Mouse (Mus musculus) lung, adult 2 months (tissue): ENCODE measurements around the gene Kdm2a. TPM values are rescaled to one million over a fixed set of nuclear protein-coding genes. Genes with fewer than 3 reads are reported as not detected.
A peak's percentile ranks its signal among the peaks of the same experiment; 100 is the strongest.

Experiments used
- DNase-seq: peaks from one replicate; pipeline ENCODE4 v3.0.0; 2022
- H3K4me1 ChIP-seq: fragments of 200-500 bp; 2 replicates; pipeline ENCODE4 v1.6.1; 2011; ENCODE audit warnings: low read length; ENCODE audit not compliant: control insufficient read depth, insufficient read depth
- H3K4me3 ChIP-seq: fragments of 200-500 bp; replicated peaks from 2 replicates; pipeline ENCODE3; 2011; ENCODE audit warnings: low read depth, mild to moderate bottlenecking, control low read depth, low read length; ENCODE audit errors: extremely low read depth
- CTCF ChIP-seq: fragments of 200-500 bp; IDR thresholded peaks from 2 replicates; pipeline ENCODE4 v1.5.1; 2011; ENCODE audit warnings: mild to moderate bottlenecking, low read length, control low read depth; ENCODE audit not compliant: insufficient read depth
- POLR2A ChIP-seq: fragments of 200-500 bp; IDR thresholded peaks from 2 replicates; pipeline ENCODE4 v1.6.1; 2011; ENCODE audit warnings: low read depth, mild to moderate bottlenecking, control low read depth, low read length, borderline replicate concordance; ENCODE audit errors: extremely low read depth
- WGBS: fragments of 180-500 bp; shearing (Covaris S2); methylation state at CpG from one replicate; pipeline ENCODE4 v1.1.7; 2018; 5-methylcytosine and 5-hydroxymethylcytosine counted together
- polyA plus RNA-seq: library from polyadenylated mRNA; depleted of rRNA; stranded (reverse); fragments of >200 nt; gene quantifications from 2 replicates; pipeline ENCODE4 v1.2.3, GENCODE M21; 2012; rRNA removed

The Kdm2a gene
- 71.0 and 80.8 TPM in 2 replicates for polyA plus RNA-seq

DNA sequence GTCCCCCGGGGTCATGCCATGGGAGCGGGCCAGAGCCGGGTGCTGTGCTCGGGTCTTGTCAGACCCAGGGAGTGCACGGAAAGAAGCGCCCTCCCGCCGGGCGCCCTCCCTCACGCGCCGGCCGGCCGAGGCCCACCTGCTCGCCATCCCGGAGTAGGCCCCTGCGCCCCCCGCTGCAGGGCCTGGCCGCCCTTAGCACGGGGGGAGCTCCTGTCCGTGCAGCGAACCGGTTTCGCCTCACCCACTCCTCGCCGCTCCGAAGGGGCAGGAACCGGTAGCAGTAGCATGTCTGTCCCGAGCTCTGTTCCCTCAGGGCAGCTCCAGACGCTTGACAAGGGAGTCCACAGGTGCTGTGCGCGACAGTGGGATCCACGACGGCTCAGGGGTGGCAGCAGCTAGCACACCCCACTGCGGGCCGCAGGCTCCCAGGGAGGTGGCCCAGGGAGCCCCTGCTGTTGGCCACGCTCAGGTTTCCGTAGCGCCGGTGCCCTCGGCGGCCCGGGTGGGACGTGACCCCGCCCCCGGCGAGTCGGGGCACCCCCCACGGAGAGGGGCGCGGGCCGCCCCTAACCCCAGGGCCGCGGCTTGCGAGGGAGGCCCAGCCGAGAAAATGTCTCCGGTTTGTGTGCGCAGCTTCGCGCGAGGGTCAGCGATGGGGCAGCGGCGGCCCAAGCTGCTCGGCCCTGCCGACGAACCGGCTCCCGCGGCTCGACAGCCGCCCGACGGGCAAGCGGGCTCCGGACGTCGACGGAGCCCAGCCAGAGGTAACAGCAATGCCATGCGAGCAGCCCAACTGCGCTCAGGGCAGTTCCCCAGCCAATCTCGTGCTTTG, at the start of gene Kdm2a:
Gene Kdm2a (minus strand): TSS at position 488 of the 832 bp plus-strand sequence.
- Histone ChIP-seq H3K4me1 (peaks cover 9% of the 10 kb centered on the region), H3K4me3 (peak within 1 kb of the TSS; percentile 84)
- TF ChIP-seq POLR2A (0 out of 2 replicates have a peak, but pooled peaks have one; percentile 7), CTCF (no peak)
- WGBS: 1% methylated on average over 82 of the region's 82 CpGs
- DNase-seq: peak; percentile 73

DNA sequence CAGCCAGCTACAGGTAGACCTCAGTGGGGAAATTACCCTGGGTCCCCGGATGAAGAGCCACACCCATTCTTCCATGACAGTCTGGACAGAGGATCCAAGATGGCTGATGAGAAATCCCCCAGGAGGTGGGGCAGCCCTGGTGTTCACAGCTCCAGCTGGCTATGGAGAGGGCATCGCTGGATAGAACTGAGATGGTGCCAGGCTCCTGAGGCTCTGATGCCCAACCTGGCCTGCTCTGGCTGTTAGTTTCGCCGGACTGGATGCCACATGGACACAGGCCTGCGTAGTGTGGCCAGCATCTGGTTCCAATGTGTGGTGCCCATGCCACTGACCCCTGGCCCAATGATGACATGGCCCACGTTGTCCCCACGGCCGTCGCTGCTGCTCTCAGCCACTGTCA, 49.4 kb upstream of the Kdm2a start:
- no peak for DNase-seq
- no peak for TF ChIP-seq CTCF
- no peak for TF ChIP-seq POLR2A
- WGBS: 89% methylated on average over 9 of the region's 9 CpGs
- Histone ChIP-seq H3K4me3 (no peak overlapping the region), H3K4me1 (no peaks in the 10 kb centered on the region)

DNA sequence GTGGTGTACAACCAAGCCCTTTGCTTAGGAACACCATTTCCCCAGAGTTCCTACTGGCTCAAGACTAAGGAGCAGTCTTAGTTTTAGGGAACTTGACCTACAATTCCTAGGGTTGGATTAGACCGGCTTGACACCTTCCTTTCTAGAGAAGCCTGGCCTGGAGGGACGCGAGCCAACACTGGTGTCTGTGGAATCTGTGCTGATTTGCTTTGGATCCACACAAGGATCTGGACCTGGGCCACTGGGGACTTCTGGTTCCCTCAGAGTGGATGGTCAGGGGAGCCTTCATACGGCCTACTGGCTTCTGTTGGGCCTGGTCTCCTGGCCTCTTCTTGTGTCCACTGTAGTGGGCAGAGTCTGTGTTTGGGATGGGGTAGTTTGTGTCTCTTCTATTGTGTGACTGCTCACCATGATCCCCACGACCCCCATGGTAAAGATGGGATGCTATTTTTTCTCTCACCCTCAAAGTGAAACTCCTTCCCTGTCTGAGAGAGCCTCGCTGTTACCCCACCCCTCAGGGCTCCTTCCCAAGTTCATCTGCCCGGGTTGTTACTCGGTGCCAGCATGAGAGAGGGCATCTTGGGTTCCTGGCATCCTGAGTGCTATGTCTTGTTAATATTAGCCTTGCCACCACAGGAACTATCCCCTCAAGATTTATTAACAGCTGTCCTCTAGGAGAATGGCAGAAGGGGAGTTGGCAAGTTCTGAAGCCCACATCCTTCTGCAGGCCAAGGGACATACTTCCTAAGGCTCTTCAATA, 48.8 kb upstream of the Kdm2a start:
- TF ChIP-seq POLR2A: no peak
- DNase-seq: no peak

DNA sequence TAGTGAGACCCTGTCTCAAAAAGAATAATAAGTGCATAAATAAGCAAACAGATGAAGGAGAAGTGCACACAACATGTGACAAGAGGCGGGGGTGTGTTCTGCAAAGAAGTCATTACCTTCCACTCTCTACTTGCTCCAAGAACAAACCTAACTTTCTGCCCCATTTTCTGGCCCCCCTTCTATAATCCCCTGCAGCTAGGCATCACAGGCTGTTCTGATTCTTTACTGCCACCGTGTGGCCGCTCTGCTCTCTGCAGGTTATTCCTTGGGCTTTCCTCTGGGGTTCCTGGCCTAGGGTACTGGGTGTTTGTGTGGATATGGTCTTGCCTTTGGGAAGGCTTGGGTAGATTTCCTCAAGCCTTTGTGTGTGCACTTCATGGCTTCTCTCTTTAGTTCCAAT, 44.3 kb upstream of the Kdm2a start:
- TF ChIP-seq POLR2A (no peak), CTCF (peak; percentile 73)
- 12% methylated on average over 3 of the region's 3 CpGs for WGBS
- DNase-seq: peak; percentile 78
- H3K4me1 ChIP-seq: peaks cover 23% of the 10 kb centered on the region
- H3K4me3 ChIP-seq: no peak overlapping the region

More for the DNA sequence above, 48.8 kb upstream of the Kdm2a start:
- H3K4me1 ChIP-seq: 0 out of 2 replicates have a peak, but pooled peaks cover 6% of the 10 kb centered on the region
- WGBS: 74% methylated on average over 8 of the region's 8 CpGs
- H3K4me3 ChIP-seq: no peak overlapping the region

DNA sequence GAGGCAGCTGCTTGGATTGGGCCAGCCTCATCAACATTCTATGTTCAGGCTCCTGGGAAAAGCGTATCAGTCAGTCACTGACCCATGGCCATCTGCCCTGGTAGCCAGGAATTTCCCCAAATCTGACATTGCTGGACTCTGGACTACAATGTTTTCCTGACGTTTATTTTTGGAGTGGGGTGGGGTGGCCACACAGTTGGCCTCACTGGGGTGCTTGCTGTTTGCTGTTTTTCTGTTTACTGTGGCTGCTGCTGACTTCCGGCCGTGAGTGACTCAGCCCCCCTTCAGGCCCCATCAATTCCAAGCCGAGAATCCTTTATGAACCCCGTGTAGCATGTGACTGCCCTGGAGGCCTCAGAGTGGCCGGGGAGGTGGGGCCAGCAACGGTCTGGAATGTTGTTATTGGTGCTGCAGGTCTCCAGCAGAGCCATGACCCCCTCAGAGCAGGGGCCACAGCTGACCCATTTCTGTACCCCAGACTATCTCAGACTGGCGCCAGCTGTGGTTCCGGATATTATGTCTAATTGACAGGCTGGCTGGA, 43.6 kb upstream of the Kdm2a start:
- peak; percentile 14 for DNase-seq
- TF ChIP-seq POLR2A (no peak), CTCF (no peak)
- WGBS: 27% methylated on average over 10 of the region's 10 CpGs
- Histone ChIP-seq H3K4me3 (no peak overlapping the region), H3K4me1 (peaks cover 23% of the 10 kb centered on the region)

DNA sequence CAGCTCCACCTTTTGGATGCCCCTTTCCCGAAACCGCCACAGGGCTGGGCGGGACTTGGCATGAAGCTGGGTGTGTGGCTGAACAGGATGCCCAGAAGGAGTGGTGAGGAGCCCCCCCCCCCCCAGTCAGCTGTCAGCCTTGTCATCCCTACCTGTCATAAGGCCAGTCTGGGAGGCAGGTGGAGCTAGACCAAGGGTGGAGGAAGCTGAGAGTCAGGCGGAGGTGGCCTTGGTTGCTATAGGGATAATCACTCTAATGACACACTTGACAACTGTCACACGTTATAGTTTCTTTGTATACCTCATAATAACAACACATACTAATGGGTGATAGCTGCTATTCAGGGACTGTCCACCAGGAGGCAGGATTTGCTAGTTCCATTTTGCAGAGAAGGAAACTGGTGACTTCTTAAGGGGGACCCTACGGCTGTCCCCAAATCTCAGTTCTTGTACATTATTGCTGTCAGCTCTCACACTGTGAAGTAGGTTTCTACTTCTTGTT, 43.1 kb upstream of the Kdm2a start:
- 18% methylated on average over 6 of the region's 6 CpGs for WGBS
- Histone ChIP-seq H3K4me1 (peaks cover 23% of the 10 kb centered on the region), H3K4me3 (no peak overlapping the region)
- no peak for TF ChIP-seq POLR2A
- 0 out of 2 replicates have a peak, but pooled peaks have one; percentile 19 for TF ChIP-seq CTCF
- DNase-seq: peak; percentile 55

DNA sequence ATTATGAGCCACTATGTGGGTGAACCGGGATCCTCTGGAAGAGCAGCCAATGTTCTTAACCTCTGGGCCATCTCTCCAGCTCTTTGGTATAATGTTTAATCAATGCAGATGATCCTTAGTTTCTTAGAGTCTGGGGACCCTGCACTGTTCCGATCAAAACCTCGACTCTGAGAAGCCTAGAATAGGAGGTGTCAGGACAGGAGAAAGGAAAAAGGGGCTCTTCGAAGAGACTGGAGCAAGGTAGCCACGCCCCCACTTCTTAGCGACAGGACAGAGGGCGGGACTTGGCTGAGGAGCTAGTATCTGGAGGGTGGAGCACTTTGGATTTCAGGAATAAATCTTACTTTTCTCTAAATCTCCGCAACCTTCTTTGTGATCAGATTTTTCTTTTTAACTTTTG, 42.1 kb upstream of the Kdm2a start:
- Histone ChIP-seq H3K4me1 (peaks cover 23% of the 10 kb centered on the region), H3K4me3 (no peak overlapping the region)
- 9% methylated on average over 8 of the region's 8 CpGs for WGBS
- TF ChIP-seq CTCF: no peak
- no peak for TF ChIP-seq POLR2A
- DNase-seq: peak; percentile 61

DNA sequence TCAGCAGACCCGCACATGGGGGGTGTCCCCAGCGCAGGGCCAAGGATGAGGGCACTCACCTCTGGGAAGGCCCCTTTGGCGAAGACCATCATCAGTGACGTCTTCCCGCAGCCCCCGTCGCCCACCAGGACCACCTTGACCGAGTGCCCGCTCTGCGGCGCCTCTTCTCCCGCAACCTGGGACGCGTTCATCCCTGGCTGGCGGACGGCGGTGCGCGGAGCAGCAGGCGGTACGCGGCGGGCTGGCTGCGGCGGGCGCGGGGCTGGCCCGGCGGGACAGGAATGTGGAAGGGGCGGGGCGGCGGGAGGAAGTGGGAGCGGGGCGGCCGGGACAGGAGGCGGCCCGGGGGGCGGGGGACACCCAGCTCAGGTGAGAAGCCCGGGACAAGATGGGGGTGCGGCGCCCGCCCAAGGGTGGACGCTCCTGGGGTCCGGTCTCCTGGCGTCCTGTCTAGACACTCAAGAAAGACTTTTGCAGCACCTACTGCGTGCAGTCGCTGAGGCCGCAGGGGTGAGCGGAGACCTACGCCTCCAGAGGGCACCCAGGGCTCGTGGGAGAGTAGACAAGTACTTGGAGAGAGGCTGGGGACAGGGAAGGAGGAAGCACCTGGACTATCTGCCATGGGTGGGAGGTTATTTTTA, 41.2 kb upstream of the Kdm2a start, which contains the start of gene Rhod:
Gene Rhod (minus strand): TSS at position 272 of the 641 bp plus-strand sequence.
- WGBS: 2% methylated on average over 51 of the region's 51 CpGs
- Histone ChIP-seq H3K4me3 (peak within 1 kb of the TSS; percentile 87), H3K4me1 (peaks cover 23% of the 10 kb centered on the region)
- TF ChIP-seq POLR2A (no peak), CTCF (no peak)
- peak; percentile 77 for DNase-seq

DNA sequence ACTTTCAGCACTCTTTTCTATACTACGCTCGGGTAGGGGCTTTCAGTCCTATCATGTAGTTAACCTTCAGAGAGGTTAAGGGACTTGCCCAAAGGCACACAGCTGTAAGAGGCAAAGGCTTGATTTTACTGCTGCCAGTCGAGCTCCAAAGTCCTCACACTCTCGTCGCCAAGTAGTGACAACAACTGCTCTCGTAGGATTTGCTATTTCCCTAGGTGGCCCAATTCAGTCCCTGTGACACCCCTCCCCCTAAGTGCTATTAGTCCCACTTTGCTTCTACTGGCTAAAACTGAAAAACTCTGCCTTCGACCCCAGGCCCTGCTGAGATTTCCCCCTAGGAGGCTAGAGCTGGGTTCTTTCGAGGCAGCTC, 40.7 kb upstream of the Kdm2a start:
- H3K4me1 ChIP-seq: peaks cover 23% of the 10 kb centered on the region
- TF ChIP-seq POLR2A (no peak), CTCF (no peak)
- 16% methylated on average over 8 of the region's 8 CpGs for WGBS
- peak overlapping the region; percentile 87 for H3K4me3 ChIP-seq
- no peak for DNase-seq

DNA sequence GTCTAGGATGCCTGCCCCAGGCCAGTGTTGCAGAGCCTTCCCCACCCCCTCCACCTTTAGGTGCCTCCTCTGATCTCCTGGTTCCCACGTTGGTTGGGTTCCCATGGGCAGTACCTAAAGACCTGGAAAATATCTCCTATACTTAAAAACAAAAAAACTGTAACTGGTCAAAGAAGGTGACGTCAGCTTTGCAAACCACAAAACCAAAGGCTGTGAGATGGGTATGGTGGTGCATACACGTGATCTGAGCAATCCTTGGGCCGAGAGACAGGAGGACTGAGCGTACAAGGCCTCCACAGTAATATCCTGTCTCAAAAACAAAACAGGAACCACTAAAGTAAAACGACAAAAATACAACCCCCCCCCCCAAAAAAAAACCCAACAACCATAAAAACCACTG, 39.8 kb upstream of the Kdm2a start:
- Histone ChIP-seq H3K4me3 (no peak overlapping the region), H3K4me1 (peaks cover 23% of the 10 kb centered on the region)
- no peak for DNase-seq
- no peak for TF ChIP-seq CTCF
- TF ChIP-seq POLR2A: no peak
- 63% methylated on average over 6 of the region's 6 CpGs for WGBS
